Mouse (Mus musculus) megakaryocyte, adult 5-6 weeks (primary cell): ENCODE results near the gene Reep3. TPM values are rescaled to one million over a fixed set of nuclear protein-coding genes. Genes with fewer than 3 reads are reported as not detected.
"Not testable (repeated sequence)": the region's sequence is repeated elsewhere in the genome, so short reads cannot be mapped to it uniquely, and the experiment has no call there.

Experiments used
- ATAC-seq: 2 replicates; pipeline ENCODE4 v1.8.0; 2016; ENCODE audit warnings: mild to moderate bottlenecking, inconsistent platforms; ENCODE audit not compliant: poor library complexity, severe bottlenecking
- total RNA-seq, 2 experiments: library from RNA; stranded (forward) in 1 of 2; stranded (reverse) in 1 of 2; fragments of 153-499, 151-499 nt in 1 of 2; fragments of 221-1000, 200-1000 nt in 1 of 2; gene quantifications; 2 replicates each; pipeline versions ENCODE4 v1.2.3 to v1.2.4; 2015 to 2017

Gene Reep3
- total RNA-seq, 2 experiments from 2014 or later: 46.7 to 101 TPM

- ATAC-seq: no peak
Observed at GRCm38 (mm10) chr10:67023092-67023491, 73.7 kb downstream of the Reep3 start.

DNA sequence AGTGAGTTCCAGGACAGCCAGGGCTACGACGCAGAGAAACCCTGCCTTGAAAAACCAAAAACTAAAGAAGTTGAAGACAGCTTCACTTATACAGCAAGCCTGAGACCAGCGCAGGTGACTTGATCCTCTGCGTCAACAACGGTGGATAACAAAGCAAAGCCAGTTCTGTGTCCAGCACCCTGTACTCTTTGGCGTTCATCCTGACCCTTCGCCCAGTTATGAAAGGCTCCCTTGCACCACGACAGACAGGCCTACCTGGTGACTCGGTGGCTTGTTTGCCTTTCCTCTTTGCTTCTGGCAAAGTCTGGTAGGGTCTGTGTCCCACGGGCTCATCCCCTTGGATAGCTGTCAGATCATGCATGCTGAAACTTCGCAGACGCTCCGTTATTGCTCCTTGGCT is 75.3 kb downstream of the Reep3 start:
- no peak for ATAC-seq

DNA sequence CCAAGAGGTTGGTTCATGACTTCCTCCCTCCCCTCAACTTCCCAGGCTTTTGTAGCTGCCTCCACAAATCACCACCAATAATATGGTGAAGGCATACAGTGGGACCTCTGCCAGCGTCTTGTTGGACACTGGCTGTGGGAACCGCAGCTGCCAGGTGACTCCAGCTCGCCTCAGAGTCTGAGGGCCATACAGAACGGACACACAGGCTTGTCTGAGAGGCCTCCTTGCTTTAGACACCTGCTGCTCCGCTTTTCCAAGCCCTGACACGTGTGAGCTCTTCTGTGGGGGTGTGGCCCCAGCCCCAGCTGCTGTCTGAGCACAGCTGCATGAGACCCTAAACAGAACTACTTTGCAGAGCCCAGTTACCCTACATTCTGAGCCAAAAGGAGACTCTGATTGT is 77.9 kb downstream of the Reep3 start:
- ATAC-seq: no peak

DNA sequence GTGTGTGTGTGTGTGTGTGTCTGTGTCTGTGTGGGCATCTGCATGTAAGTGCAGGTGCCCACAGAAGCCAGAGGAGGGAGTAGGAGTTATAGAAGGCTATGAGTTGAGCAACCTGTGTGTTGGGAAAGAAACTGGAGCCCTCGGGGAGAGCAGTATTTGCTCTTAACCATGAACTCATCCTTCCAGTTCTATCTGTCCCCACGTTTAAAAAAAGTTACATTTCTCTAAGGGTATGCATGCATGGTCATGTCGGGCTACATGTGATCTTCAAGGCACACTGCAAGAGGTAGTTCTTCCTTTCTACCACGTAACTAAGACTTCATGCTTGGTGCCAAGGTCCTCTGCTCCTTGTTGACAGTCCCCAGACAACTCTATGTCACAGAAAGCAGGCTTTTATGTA is 78.9 kb downstream of the Reep3 start:
- ATAC-seq: no peak

GRCm38 (mm10) chr10:67017315-67017714 is 79.4 kb downstream of the Reep3 start:
- no peak for ATAC-seq

GRCm38 (mm10) chr10:67016615-67017278 is 80.0 kb downstream of the Reep3 start:
- no peak for ATAC-seq

- no peak for ATAC-seq
Observed at GRCm38 (mm10) chr10:67014746-67015145, 82.0 kb downstream of the Reep3 start.

GRCm38 (mm10) chr10:67010521-67010920 is 86.2 kb downstream of the Reep3 start:
- no peak for ATAC-seq

GRCm38 (mm10) chr10:67004527-67005042 is 92.2 kb downstream of the Reep3 start:
- peak; percentile 60 for ATAC-seq

DNA sequence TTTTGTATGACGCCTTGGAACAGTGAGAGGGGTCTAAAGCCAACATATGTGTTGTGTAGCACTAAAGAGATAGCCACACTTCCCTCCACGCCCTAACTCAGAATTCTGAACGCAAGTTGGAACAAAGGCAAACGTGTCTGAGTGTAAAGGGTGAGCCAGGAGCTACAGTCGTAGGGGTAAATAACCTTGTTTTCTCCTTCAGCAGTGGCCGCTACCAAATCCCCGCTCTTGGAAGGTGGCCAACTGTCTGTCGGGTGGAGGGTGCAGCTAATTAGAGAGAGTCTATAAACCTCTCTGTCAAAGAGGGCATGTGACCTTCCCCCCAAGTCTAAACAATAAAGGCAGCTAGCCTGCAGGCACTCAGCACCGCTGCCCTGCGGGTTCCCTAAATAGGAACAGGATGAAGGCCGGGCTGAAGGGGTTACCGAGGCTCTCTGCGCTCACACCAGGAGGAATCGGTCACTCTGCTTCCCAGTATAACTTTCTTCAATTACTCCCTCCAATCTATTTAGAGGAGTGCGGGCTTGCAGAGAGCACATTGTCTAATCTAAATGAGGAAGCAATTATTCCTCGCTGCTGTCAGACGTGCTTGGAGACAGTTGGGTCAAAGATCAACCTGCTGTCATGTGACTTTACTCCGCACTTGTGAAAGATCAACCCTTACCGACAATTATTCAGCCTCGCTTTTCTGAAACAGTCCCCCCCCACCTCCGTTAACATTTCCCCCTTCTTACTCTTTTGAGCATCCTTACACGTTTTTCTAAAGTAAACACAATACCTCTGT is 92.8 kb downstream of the Reep3 start:
- peak; percentile 82 for ATAC-seq

GRCm38 (mm10) chr10:67003009-67003742 is 93.6 kb downstream of the Reep3 start:
- ATAC-seq: peak; percentile 7

DNA sequence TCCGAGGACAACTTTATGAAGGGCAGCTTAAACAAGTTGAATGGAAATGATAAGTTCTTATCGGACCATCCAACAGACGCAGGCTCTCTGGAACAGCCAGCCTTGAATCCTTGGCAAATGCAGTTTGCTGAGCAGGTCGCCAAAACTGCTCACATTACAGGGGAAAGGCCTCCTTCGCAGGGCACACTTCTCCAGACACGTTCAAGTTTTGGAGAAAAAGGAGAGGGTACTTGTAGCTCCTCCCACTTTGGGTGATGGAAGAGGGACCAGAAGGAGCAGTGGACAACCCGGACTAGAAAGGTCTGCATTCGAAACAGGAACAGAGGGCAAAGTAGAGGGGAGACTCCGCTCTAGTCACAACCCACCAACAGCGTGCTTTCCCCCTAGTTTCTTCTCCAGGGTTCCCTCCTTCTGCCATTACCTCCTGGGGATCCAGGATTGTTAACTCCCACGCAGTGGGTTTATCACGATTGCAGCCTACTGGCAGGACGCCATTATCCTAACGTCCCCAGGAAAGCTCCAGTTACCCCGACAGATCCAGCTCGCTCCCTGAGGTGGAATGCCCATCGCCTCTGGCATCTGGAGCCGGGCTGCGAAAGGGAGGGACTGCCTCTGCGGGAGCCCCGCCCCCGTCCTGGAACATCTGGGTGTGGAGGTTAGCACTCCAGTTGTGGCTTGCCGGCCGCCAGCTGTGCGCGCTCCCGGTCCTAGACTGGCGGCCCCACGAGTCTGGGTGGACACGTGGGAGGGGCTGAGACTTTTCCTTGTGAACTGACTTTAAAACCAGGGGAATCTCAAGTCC is 94.3 kb downstream of the Reep3 start:
- ATAC-seq: peak; percentile 35

- not testable (repeated sequence) for ATAC-seq
Observed at GRCm38 (mm10) chr10:67000958-67001615, 95.7 kb downstream of the Reep3 start.

DNA sequence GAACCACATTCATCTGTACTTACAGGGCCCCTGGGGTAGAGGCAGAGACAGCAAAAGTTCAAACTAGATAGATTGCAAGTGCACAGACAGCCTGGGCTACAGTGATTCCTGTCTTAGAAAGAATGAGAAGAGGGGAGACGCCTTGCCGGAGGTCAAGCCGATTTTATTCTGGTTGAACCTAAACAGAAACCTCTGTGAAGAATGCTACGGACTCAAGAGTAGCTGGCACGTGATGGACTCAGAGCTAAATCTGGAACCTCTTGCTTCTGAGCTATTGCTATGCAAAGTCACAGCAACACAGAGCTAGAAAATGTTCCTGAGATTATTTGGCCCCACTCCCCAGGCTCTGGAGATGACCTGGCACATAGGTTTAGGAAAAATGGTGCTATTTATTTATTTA is 96.6 kb downstream of the Reep3 start:
- no peak for ATAC-seq

GRCm38 (mm10) chr10:66998770-66999169 is 98.0 kb downstream of the Reep3 start:
- ATAC-seq: peak; percentile 85

DNA sequence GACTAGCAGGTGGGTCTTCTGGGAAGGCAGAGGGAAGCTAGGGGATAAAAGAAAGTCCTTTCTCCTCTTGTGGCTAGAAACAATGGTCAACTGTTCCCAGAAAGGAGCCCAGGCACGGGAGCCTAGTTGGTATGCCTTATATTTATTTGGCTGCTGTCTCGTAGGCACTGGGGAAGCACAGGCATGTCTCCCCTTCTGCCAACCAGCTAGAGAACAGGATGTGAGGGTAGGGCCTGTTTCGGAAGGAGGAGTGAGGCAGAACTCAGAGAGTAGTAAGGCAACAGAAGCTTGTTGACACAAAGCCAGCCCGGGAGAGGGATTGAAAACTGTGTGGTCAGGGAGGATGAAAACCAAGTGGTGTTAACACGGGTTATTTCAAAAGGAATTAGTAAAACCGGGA is 101.6 kb downstream of the Reep3 start:
- ATAC-seq: no peak

GRCm38 (mm10) chr10:66994469-66994868 is 102.3 kb downstream of the Reep3 start:
- ATAC-seq: no peak

GRCm38 (mm10) chr10:66992591-66992990 is 104.2 kb downstream of the Reep3 start:
- no peak for ATAC-seq

GRCm38 (mm10) chr10:66990506-66990905 is 106.2 kb downstream of the Reep3 start:
- no peak for ATAC-seq

GRCm38 (mm10) chr10:66983043-66983442 is 113.7 kb downstream of the Reep3 start:
- peak; percentile 82 for ATAC-seq
